Mouse (Mus musculus): ENCODE results near the gene D630023F18Rik. TPM values are rescaled to one million over a fixed set of nuclear protein-coding genes. Genes with fewer than 3 reads are reported as not detected.

Gene D630023F18Rik
- polyA plus RNA-seq, 1 experiment from 2014 or later: 0.56 TPM

- Histone ChIP-seq H3K4me3 (ENCODE audit: low read depth, low read length) (no peak overlapping the region), H3K27me3 (replicated peaks; ENCODE audit: control insufficient read depth, insufficient read depth, low read length) (no peaks in the 10 kb centered on the region)
- 17% methylated on average over 5 of the region's 5 CpGs for WGBS
These were observed 47.4 kb downstream of the D630023F18Rik start for GRCm38 (mm10) chr1:65075607-65076006.

GRCm38 (mm10) chr1:65073589-65073988 lies 49.4 kb downstream of the D630023F18Rik start, which contains the start of gene Crygc:
Gene Crygc (minus strand): TSS chr1:65073689.
- Histone ChIP-seq H3K9ac (ENCODE audit: low read depth, low read length) (no peak within 1 kb of the TSS), H3K4me1 (replicated peaks; ENCODE audit: control insufficient read depth, insufficient read depth, low read length) (no peaks in the 10 kb centered on the region), H3K27me3 (replicated peaks; ENCODE audit: control insufficient read depth, insufficient read depth, low read length) (no peaks in the 10 kb centered on the region), H3K27ac (ENCODE audit: low read depth, low read length) (no peak within 1 kb of the TSS), H3K4me2 (replicated peaks; ENCODE audit: low read depth) (no peak within 1 kb of the TSS), H3K36me3 (ENCODE audit: control insufficient read depth, insufficient read depth) (no peaks in the 10 kb centered on the region), H3K9me3 (ENCODE audit: control insufficient read depth) (no peaks in the 10 kb centered on the region), H3K4me3 (ENCODE audit: low read depth, low read length) (no peak within 1 kb of the TSS)
- 65% methylated on average over 6 of the region's 6 CpGs for WGBS
- no peak for ATAC-seq
- no peak for TF ChIP-seq CTCF (IDR thresholded peaks at IDR 0.05; ENCODE audit: low read depth)

More at GRCm38 (mm10) chr1:65075607-65076006, 47.4 kb downstream of the D630023F18Rik start:
- ATAC-seq: no peak
- Histone ChIP-seq H3K9me3 (ENCODE audit: control insufficient read depth) (no peaks in the 10 kb centered on the region), H3K4me2 (replicated peaks; ENCODE audit: low read depth) (no peak overlapping the region), H3K27ac (ENCODE audit: low read depth, low read length) (no peak overlapping the region), H3K9ac (ENCODE audit: low read depth, low read length) (no peak overlapping the region), H3K4me1 (replicated peaks; ENCODE audit: control insufficient read depth, insufficient read depth, low read length) (no peaks in the 10 kb centered on the region), H3K36me3 (ENCODE audit: control insufficient read depth, insufficient read depth) (no peaks in the 10 kb centered on the region)
- TF ChIP-seq CTCF (IDR thresholded peaks at IDR 0.05; ENCODE audit: low read depth): peak; percentile 55

- H3K27me3 ChIP-seq (replicated peaks; ENCODE audit: control insufficient read depth, insufficient read depth, low read length): no peaks in the 10 kb centered on the region
- H3K27ac ChIP-seq (ENCODE audit: low read depth, low read length): no peak overlapping the region
- no peak for TF ChIP-seq CTCF (IDR thresholded peaks at IDR 0.05; ENCODE audit: low read depth)
- no peaks in the 10 kb centered on the region for H3K4me1 ChIP-seq (replicated peaks; ENCODE audit: control insufficient read depth, insufficient read depth, low read length)
- no peak overlapping the region for H3K4me3 ChIP-seq (ENCODE audit: low read depth, low read length)
- H3K9ac ChIP-seq (ENCODE audit: low read depth, low read length): no peak overlapping the region
- no peak overlapping the region for H3K4me2 ChIP-seq (replicated peaks; ENCODE audit: low read depth)
- no peaks in the 10 kb centered on the region for H3K9me3 ChIP-seq (ENCODE audit: control insufficient read depth)
- no peak for ATAC-seq
- no peaks in the 10 kb centered on the region for H3K36me3 ChIP-seq (ENCODE audit: control insufficient read depth, insufficient read depth)
These were observed 55.2 kb downstream of the D630023F18Rik start for GRCm38 (mm10) chr1:65067842-65068241.

GRCm38 (mm10) chr1:65064201-65064600 lies 58.8 kb downstream of the D630023F18Rik start:
- H3K27me3 ChIP-seq (replicated peaks; ENCODE audit: control insufficient read depth, insufficient read depth, low read length): no peaks in the 10 kb centered on the region
- no peaks in the 10 kb centered on the region for H3K9me3 ChIP-seq (ENCODE audit: control insufficient read depth)
- ATAC-seq: no peak
- no peak overlapping the region for H3K9ac ChIP-seq (ENCODE audit: low read depth, low read length)
- H3K4me3 ChIP-seq (ENCODE audit: low read depth, low read length): no peak overlapping the region
- H3K36me3 ChIP-seq (ENCODE audit: control insufficient read depth, insufficient read depth): no peaks in the 10 kb centered on the region
- H3K4me2 ChIP-seq (replicated peaks; ENCODE audit: low read depth): no peak overlapping the region
- H3K4me1 ChIP-seq (replicated peaks; ENCODE audit: control insufficient read depth, insufficient read depth, low read length): no peaks in the 10 kb centered on the region
- no peak overlapping the region for H3K27ac ChIP-seq (ENCODE audit: low read depth, low read length)
- no peak for TF ChIP-seq CTCF (IDR thresholded peaks at IDR 0.05; ENCODE audit: low read depth)
- WGBS: 87% methylated on average over 15 of the region's 15 CpGs

GRCm38 (mm10) chr1:65063352-65063751 lies 59.7 kb downstream of the D630023F18Rik start, which contains the start of gene Crygd:
Gene Crygd (minus strand): TSS chr1:65063452.
- Histone ChIP-seq H3K4me3 (ENCODE audit: low read depth, low read length) (no peak within 1 kb of the TSS), H3K9me3 (ENCODE audit: control insufficient read depth) (no peaks in the 10 kb centered on the region), H3K4me2 (replicated peaks; ENCODE audit: low read depth) (no peak within 1 kb of the TSS), H3K4me1 (replicated peaks; ENCODE audit: control insufficient read depth, insufficient read depth, low read length) (no peaks in the 10 kb centered on the region), H3K36me3 (ENCODE audit: control insufficient read depth, insufficient read depth) (no peaks in the 10 kb centered on the region), H3K27ac (ENCODE audit: low read depth, low read length) (no peak within 1 kb of the TSS), H3K27me3 (replicated peaks; ENCODE audit: control insufficient read depth, insufficient read depth, low read length) (no peaks in the 10 kb centered on the region), H3K9ac (ENCODE audit: low read depth, low read length) (no peak within 1 kb of the TSS)
- 87% methylated on average over 8 of the region's 8 CpGs for WGBS
- no peak for TF ChIP-seq CTCF (IDR thresholded peaks at IDR 0.05; ENCODE audit: low read depth)
- ATAC-seq: no peak

Other genes with a start within 250 kb of the D630023F18Rik start
- 1.5 and 1.8 TPM in 2 replicates for gene Plekhm3, start 166.4 kb downstream of the D630023F18Rik start, polyA plus RNA-seq (2015; fragmentation: Nextera tagmentation; extraction: Ambion mirVana)
- 0.09 and 0.16 TPM in 2 replicates for gene Akr1cl, start 90.5 kb downstream of the D630023F18Rik start, polyA plus RNA-seq (2015; fragmentation: Nextera tagmentation; extraction: Ambion mirVana)
- not detected in 2 replicates for gene Cryge, start 72.1 kb downstream of the D630023F18Rik start, polyA plus RNA-seq (2015; fragmentation: Nextera tagmentation; extraction: Ambion mirVana)
- gene Crygd, start 59.8 kb downstream of the D630023F18Rik start, polyA plus RNA-seq (2015; fragmentation: Nextera tagmentation; extraction: Ambion mirVana): not detected in 2 replicates
- not detected in 2 replicates for gene Crygc, start 49.5 kb downstream of the D630023F18Rik start, polyA plus RNA-seq (2015; fragmentation: Nextera tagmentation; extraction: Ambion mirVana)
- gene Crygb, start 40.9 kb downstream of the D630023F18Rik start, polyA plus RNA-seq (2015; fragmentation: Nextera tagmentation; extraction: Ambion mirVana): not detected in 2 replicates
- gene Cryga, start 19.8 kb downstream of the D630023F18Rik start, polyA plus RNA-seq (2015; fragmentation: Nextera tagmentation; extraction: Ambion mirVana): not detected in 2 replicates
- not detected in 2 replicates for gene Gm28845, start 3.7 kb downstream of the D630023F18Rik start, polyA plus RNA-seq (2015; fragmentation: Nextera tagmentation; extraction: Ambion mirVana)
- gene Idh1, start 63.3 kb upstream of the D630023F18Rik start, polyA plus RNA-seq (2015; fragmentation: Nextera tagmentation; extraction: Ambion mirVana): 254 and 260 TPM in 2 replicates
- 6.7 TPM in 2 replicates for gene Pikfyve, start 63.5 kb upstream of the D630023F18Rik start, polyA plus RNA-seq (2015; fragmentation: Nextera tagmentation; extraction: Ambion mirVana)
- 0.05 TPM in 1 of 2 replicates, not detected in the other for gene Pth2r, start 158.8 kb upstream of the D630023F18Rik start, polyA plus RNA-seq (2015; fragmentation: Nextera tagmentation; extraction: Ambion mirVana)